ENCODE assay signal across 2 mouse cellular contexts in the genomic region with DNA sequence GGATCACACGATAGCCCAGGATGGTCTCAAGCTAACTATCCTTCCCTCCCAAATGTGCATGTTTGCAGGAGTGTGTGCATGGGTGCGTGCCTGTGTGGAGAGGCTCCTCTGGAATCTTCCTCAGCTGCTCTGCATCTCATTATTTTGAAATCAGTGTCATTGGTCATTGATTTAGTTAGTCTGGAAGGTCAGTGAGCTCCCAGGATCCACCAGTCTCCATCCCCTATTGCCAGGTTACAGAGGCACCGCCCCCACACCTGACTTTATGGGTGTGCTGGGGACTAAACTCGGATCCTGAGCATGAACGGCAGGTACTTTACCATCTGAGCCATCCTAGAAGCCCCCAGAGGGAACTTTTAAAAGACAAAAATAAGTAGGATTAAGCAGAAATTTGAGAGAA.
TF ChIP-seq lines count a peak whose summit lies in the region.

No protein-coding gene starts in this region.

TF ChIP-seq in ES-E14, 5 proteins besides CTCF, POLR2A, EP300 and RAD21:
- TF ChIP-seq HCFC1 (IDR thresholded peaks at IDR 0.05; ENCODE audit: borderline replicate concordance, insufficient read depth, low read length), result no peak
- no peak for TF ChIP-seq CHD2 (IDR thresholded peaks at IDR 0.05; ENCODE audit: low read depth, low read length)
- no peak for TF ChIP-seq MAFK (IDR thresholded peaks at IDR 0.05; ENCODE audit: insufficient read depth, low read depth, low read length)
- no peak for TF ChIP-seq ZC3H11A (IDR thresholded peaks at IDR 0.05; ENCODE audit: borderline replicate concordance, low read depth, low read length)
- no peak for TF ChIP-seq ZNF384 (IDR thresholded peaks at IDR 0.05; ENCODE audit: low read depth, low read length)

TF ChIP-seq in myocyte, 11 proteins besides CTCF, POLR2A, EP300 and RAD21:
- TF ChIP-seq MYOG (IDR thresholded peaks at IDR 0.05; ENCODE audit: control insufficient read depth in 1 of 3, insufficient read depth in 1 of 3, insufficient read length in 2 of 3, low read depth in 2 of 3) (no peak), REST (IDR thresholded peaks at IDR 0.05; ENCODE audit: insufficient read depth, insufficient read length) (no peak), TCF3 (IDR thresholded peaks at IDR 0.05; ENCODE audit: insufficient read length, low read depth) (no peak), MAX (IDR thresholded peaks at IDR 0.05; ENCODE audit: low read depth) (no peak), SRF (IDR thresholded peaks at IDR 0.05; ENCODE audit: control insufficient read depth, insufficient read length, low read depth) (no peak), USF1 (IDR thresholded peaks at IDR 0.05; ENCODE audit: low read depth) (no peak), E2F4 (IDR thresholded peaks at IDR 0.05; ENCODE audit: insufficient read depth) (no peak), MYOD1 (IDR thresholded peaks at IDR 0.05; ENCODE audit: control insufficient read depth in 1 of 3, insufficient read length in 2 of 3, low read depth in 2 of 3) (no peak), POLR2AphosphoS2 (IDR thresholded peaks at IDR 0.05; ENCODE audit: insufficient read length, low read depth) (no peak), CEBPB (IDR thresholded peaks at IDR 0.05; ENCODE audit: insufficient read depth, poor library complexity, severe bottlenecking) (no peak), TCF12 (IDR thresholded peaks at IDR 0.05; ENCODE audit: insufficient read depth, poor library complexity, severe bottlenecking) (no peak)
